Mouse (Mus musculus): ENCODE measurements around the gene Zbed5.
A peak's percentile ranks its signal among the peaks of the same experiment; 100 is the strongest.

GRCm38 (mm10) chr5:129878946-129879345 is 16.6 kb upstream of the Zbed5 start:
- TF ChIP-seq MYC (IDR thresholded peaks at IDR 0.05; ENCODE audit: low read depth, low read length) (no peak), CTCF (conservative IDR thresholded peaks at IDR 0.05 in 1 of 2, IDR thresholded peaks at IDR 0.05 in 1 of 2; ENCODE audit: low read depth in 2 of 2, low read length in 2 of 2) (peak in 1 of 2 experiments; percentile 61; a peak in 2 of 4 replicates), EP300 (IDR thresholded peaks at IDR 0.05; ENCODE audit: low read length) (no peak), TCF12 (IDR thresholded peaks at IDR 0.05; ENCODE audit: low read depth, low read length) (no peak), USF1 (IDR thresholded peaks at IDR 0.05; ENCODE audit: low read depth, low read length) (no peak), ZNF384 (IDR thresholded peaks at IDR 0.05; ENCODE audit: low read depth, low read length) (no peak), MEF2A (IDR thresholded peaks at IDR 0.05; ENCODE audit: borderline replicate concordance, low read depth, low read length) (no peak), POLR2A (IDR thresholded peaks at IDR 0.05; ENCODE audit: low read depth, low read length) (no peak), GABPA (IDR thresholded peaks at IDR 0.05; ENCODE audit: insufficient replicate concordance, low read depth, low read length) (no peak), TBP (conservative IDR thresholded peaks at IDR 0.05; ENCODE audit: low read depth, low read length) (no peak), SIN3A (IDR thresholded peaks at IDR 0.05; ENCODE audit: low read length) (no peak), CHD2 (IDR thresholded peaks at IDR 0.05; ENCODE audit: low read length) (no peak), ZKSCAN1 (IDR thresholded peaks at IDR 0.05; ENCODE audit: borderline replicate concordance, low read depth, low read length) (no peak), NELFE (IDR thresholded peaks at IDR 0.05; ENCODE audit: low read depth, low read length) (no peak)

All from CH12.LX (cell line).